Mouse (Mus musculus): ENCODE data around the gene Vsig2. TPM values are rescaled to one million over a fixed set of nuclear protein-coding genes. Genes with fewer than 3 reads are reported as not detected.

Gene Vsig2
- polyA plus RNA-seq, 1 experiment from 2014 or later: 1.1 TPM

GRCm38 (mm10) chr9:37554279-37554678 lies 15.2 kb downstream of the Vsig2 start:
- H3K27me3 ChIP-seq (replicated peaks; ENCODE audit: control insufficient read depth, insufficient read depth, low read length): peaks cover 23% of the 10 kb centered on the region
- WGBS: 94% methylated on average over 1 of the region's 1 CpGs

DNA sequence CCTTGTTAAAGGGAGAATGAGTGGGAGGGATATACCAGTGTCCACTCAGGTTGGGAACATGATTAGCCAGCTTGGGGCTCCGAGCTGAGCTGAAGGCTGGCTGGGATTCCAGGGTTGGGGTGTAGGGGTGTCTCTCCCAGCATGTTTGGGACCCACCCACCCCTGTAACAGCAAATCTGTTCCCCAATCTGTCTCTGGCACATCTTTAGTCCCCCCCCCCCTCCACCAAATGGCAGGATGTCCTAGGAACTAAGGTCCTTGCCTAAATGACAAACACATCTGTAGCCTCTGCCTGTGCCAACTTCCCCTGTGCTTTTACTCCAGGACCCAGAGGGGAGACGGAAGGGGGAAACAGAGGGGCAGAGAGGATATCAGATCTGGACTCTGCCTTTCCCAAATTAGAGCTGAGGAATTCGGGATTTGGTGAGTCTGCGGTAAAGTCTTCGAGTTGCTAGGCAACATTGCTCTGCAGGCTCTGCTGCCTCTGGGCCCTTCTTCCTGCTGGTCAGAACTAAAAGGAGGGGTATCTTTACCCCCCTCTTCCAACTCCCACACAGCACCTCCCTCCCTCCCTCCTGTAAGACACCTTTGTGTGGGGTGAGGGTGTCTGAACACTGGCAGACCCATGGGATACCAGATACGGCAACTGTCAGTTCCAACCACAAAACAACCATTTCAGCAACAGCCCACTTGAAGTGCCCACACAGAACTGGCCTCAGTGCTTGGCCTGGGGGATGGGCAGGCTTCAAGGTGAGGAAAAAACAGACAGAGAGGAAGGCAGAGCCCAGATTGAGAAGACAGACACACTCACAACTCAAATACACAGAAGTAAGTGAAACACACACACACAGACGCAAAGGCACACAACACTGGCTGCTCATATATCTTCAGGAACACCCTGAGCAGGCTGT lies 16.0 kb downstream of the Vsig2 start, which contains the start of gene Siae:
TSS of gene Siae (plus strand) at position 861 of the 911 bp plus-strand sequence.
- Histone ChIP-seq H3K27ac (ENCODE audit: low read depth, low read length) (no peak within 1 kb of the TSS), H3K9ac (ENCODE audit: low read depth, low read length) (no peak within 1 kb of the TSS), H3K36me3 (ENCODE audit: control insufficient read depth, insufficient read depth, low read length) (no peaks in the 10 kb centered on the region), H3K9me3 (ENCODE audit: control insufficient read depth, low read length) (no peaks in the 10 kb centered on the region), H3K4me2 (ENCODE audit: low read length) (no peak within 1 kb of the TSS), H3K27me3 (replicated peaks; ENCODE audit: control insufficient read depth, insufficient read depth, low read length) (peaks cover 21% of the 10 kb centered on the region), H3K4me1 (ENCODE audit: control insufficient read depth, insufficient read depth, low read depth, low read length) (peaks cover 11% of the 10 kb centered on the region), H3K4me3 (ENCODE audit: low read length) (no peak within 1 kb of the TSS)
- 28% methylated on average over 7 of the region's 7 CpGs for WGBS
- peak; percentile 34; the same call in 1 of the 2 replicates for ATAC-seq

More at GRCm38 (mm10) chr9:37554279-37554678, 15.2 kb downstream of the Vsig2 start:
- no peak for ATAC-seq
- Histone ChIP-seq H3K9ac (ENCODE audit: low read depth, low read length) (no peak overlapping the region), H3K36me3 (ENCODE audit: control insufficient read depth, insufficient read depth, low read length) (no peaks in the 10 kb centered on the region), H3K9me3 (ENCODE audit: control insufficient read depth, low read length) (no peaks in the 10 kb centered on the region), H3K4me3 (ENCODE audit: low read length) (no peak overlapping the region), H3K27ac (ENCODE audit: low read depth, low read length) (no peak overlapping the region), H3K4me2 (ENCODE audit: low read length) (no peak overlapping the region), H3K4me1 (ENCODE audit: control insufficient read depth, insufficient read depth, low read depth, low read length) (peaks cover 11% of the 10 kb centered on the region)

DNA sequence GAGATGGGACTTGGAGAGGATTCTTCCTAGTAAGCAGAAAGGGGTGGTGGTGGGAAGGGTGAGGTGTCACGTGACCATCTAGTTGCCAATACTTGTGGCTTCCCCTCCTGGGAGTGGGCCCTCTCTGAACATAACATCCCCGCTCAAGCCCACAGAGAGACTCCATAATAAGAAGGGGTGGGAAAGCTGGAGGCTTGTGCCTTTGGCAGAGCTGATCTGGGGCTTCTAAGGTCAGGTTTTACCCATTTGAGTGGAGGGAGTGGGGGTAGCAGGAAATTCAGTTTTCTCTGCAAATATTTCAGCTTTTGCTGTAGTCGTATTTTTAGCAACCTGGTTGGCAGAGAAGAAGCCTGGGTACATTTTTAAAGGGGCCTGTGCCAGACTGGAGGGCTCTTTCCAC lies 17.3 kb downstream of the Vsig2 start:
- Histone ChIP-seq H3K9ac (ENCODE audit: low read depth, low read length) (no peak overlapping the region), H3K4me2 (ENCODE audit: low read length) (no peak overlapping the region), H3K4me3 (ENCODE audit: low read length) (no peak overlapping the region), H3K4me1 (ENCODE audit: control insufficient read depth, insufficient read depth, low read depth, low read length) (peaks cover 11% of the 10 kb centered on the region), H3K27ac (ENCODE audit: low read depth, low read length) (no peak overlapping the region), H3K36me3 (ENCODE audit: control insufficient read depth, insufficient read depth, low read length) (no peaks in the 10 kb centered on the region), H3K27me3 (replicated peaks; ENCODE audit: control insufficient read depth, insufficient read depth, low read length) (peaks cover 12% of the 10 kb centered on the region), H3K9me3 (ENCODE audit: control insufficient read depth, low read length) (no peaks in the 10 kb centered on the region)
- WGBS: 69% methylated on average over 3 of the region's 3 CpGs
- no peak for ATAC-seq

GRCm38 (mm10) chr9:37560617-37561016 lies 21.6 kb downstream of the Vsig2 start:
- Histone ChIP-seq H3K27me3 (replicated peaks; ENCODE audit: control insufficient read depth, insufficient read depth, low read length) (no peaks in the 10 kb centered on the region), H3K27ac (ENCODE audit: low read depth, low read length) (no peak overlapping the region), H3K9me3 (ENCODE audit: control insufficient read depth, low read length) (no peaks in the 10 kb centered on the region), H3K9ac (ENCODE audit: low read depth, low read length) (no peak overlapping the region), H3K4me3 (ENCODE audit: low read length) (no peak overlapping the region), H3K4me1 (ENCODE audit: control insufficient read depth, insufficient read depth, low read depth, low read length) (no peaks in the 10 kb centered on the region), H3K4me2 (ENCODE audit: low read length) (no peak overlapping the region), H3K36me3 (ENCODE audit: control insufficient read depth, insufficient read depth, low read length) (no peaks in the 10 kb centered on the region)
- WGBS: 89% methylated on average over 2 of the region's 2 CpGs
- ATAC-seq: no peak

DNA sequence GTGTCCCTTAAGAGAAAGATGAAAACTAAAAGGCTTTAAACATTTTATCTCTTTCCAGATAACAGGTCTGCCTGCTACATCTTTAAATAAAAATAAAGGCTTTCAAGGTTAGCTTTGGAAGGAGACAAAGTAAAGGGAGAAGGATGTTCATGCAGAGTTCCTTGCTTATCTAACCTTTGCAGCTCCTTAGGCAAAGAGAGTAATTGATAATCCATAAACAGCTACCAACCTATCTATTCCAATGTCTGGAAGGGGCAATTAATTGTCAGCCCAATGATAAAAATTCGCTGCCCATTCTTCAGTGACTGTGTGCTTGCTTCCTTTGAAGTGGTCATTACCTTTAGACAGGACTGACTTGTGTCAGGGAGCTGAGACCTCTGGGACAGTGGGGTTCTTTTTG lies 24.8 kb downstream of the Vsig2 start:
- Histone ChIP-seq H3K27me3 (replicated peaks; ENCODE audit: control insufficient read depth, insufficient read depth, low read length) (no peaks in the 10 kb centered on the region), H3K9ac (ENCODE audit: low read depth, low read length) (no peak overlapping the region), H3K4me3 (ENCODE audit: low read length) (no peak overlapping the region), H3K4me1 (ENCODE audit: control insufficient read depth, insufficient read depth, low read depth, low read length) (peaks cover 7% of the 10 kb centered on the region), H3K4me2 (ENCODE audit: low read length) (no peak overlapping the region), H3K36me3 (ENCODE audit: control insufficient read depth, insufficient read depth, low read length) (no peaks in the 10 kb centered on the region), H3K9me3 (ENCODE audit: control insufficient read depth, low read length) (no peaks in the 10 kb centered on the region), H3K27ac (ENCODE audit: low read depth, low read length) (no peak overlapping the region)
- no peak for ATAC-seq
- 64% methylated on average over 1 of the region's 1 CpGs for WGBS

DNA sequence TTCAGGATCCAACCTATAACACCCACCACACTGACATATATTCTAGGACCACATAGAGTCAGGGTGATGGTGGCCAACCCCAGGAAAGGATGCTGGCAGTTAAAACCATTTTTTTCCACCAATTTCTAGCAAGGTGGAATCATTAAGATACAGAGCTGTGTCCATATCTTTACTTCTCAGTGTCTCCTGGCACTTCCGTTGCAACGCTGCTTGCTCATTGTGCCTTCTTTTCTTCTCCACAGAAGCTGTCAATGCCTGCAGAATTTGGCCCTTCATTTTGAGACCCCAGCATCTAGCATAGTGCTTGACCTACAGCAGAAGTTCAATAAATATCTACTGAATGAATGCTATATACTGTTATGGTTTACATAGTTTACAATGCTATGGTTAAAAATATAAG lies 28.0 kb downstream of the Vsig2 start:
- ATAC-seq: no peak
- Histone ChIP-seq H3K9ac (ENCODE audit: low read depth, low read length) (no peak overlapping the region), H3K9me3 (ENCODE audit: control insufficient read depth, low read length) (no peaks in the 10 kb centered on the region), H3K4me2 (ENCODE audit: low read length) (no peak overlapping the region), H3K4me3 (ENCODE audit: low read length) (no peak overlapping the region), H3K36me3 (ENCODE audit: control insufficient read depth, insufficient read depth, low read length) (no peaks in the 10 kb centered on the region), H3K27ac (ENCODE audit: low read depth, low read length) (no peak overlapping the region), H3K4me1 (ENCODE audit: control insufficient read depth, insufficient read depth, low read depth, low read length) (peaks cover 7% of the 10 kb centered on the region), H3K27me3 (replicated peaks; ENCODE audit: control insufficient read depth, insufficient read depth, low read length) (no peaks in the 10 kb centered on the region)
- 93% methylated on average over 2 of the region's 2 CpGs for WGBS

DNA sequence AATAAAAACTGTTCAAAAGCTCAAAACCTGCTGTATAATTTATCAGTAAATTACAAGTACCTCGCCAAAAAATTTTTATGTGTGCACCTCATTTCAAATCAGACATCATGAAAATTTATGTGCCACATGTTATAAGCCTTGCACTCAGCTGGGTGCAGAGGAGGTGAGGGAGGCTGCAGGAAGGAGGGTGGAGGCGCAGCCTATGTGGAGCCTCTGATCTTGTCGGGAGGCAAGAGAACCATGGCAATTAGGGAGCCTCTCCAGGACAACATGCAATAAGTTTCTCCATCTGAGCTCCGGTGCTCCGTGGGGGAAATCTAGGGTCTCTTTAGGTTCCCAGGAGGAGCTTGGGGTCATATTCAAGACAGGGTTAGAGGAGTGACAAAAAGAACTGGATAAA lies 28.4 kb downstream of the Vsig2 start:
- Histone ChIP-seq H3K27ac (ENCODE audit: low read depth, low read length) (no peak overlapping the region), H3K36me3 (ENCODE audit: control insufficient read depth, insufficient read depth, low read length) (no peaks in the 10 kb centered on the region), H3K9me3 (ENCODE audit: control insufficient read depth, low read length) (no peaks in the 10 kb centered on the region), H3K9ac (ENCODE audit: low read depth, low read length) (no peak overlapping the region), H3K4me1 (ENCODE audit: control insufficient read depth, insufficient read depth, low read depth, low read length) (peaks cover 7% of the 10 kb centered on the region), H3K27me3 (replicated peaks; ENCODE audit: control insufficient read depth, insufficient read depth, low read length) (no peaks in the 10 kb centered on the region), H3K4me2 (ENCODE audit: low read length) (no peak overlapping the region), H3K4me3 (ENCODE audit: low read length) (no peak overlapping the region)
- no peak for ATAC-seq
- 48% methylated on average over 5 of the region's 5 CpGs for WGBS

GRCm38 (mm10) chr9:37567892-37568604 lies 29.0 kb downstream of the Vsig2 start:
- WGBS: 27% methylated on average over 15 of the region's 15 CpGs
- ATAC-seq: peak; percentile 53
- no peak overlapping the region for H3K4me3 ChIP-seq (ENCODE audit: low read length)
- H3K4me2 ChIP-seq (ENCODE audit: low read length): peak overlapping the region; percentile 14; the same call in 1 of the 2 replicates
- H3K27ac ChIP-seq (ENCODE audit: low read depth, low read length): no peak overlapping the region
- no peaks in the 10 kb centered on the region for H3K36me3 ChIP-seq (ENCODE audit: control insufficient read depth, insufficient read depth, low read length)
- peaks cover 7% of the 10 kb centered on the region for H3K4me1 ChIP-seq (ENCODE audit: control insufficient read depth, insufficient read depth, low read depth, low read length)
- H3K27me3 ChIP-seq (replicated peaks; ENCODE audit: control insufficient read depth, insufficient read depth, low read length): no peaks in the 10 kb centered on the region
- no peak overlapping the region for H3K9ac ChIP-seq (ENCODE audit: low read depth, low read length)
- H3K9me3 ChIP-seq (ENCODE audit: control insufficient read depth, low read length): no peaks in the 10 kb centered on the region

DNA sequence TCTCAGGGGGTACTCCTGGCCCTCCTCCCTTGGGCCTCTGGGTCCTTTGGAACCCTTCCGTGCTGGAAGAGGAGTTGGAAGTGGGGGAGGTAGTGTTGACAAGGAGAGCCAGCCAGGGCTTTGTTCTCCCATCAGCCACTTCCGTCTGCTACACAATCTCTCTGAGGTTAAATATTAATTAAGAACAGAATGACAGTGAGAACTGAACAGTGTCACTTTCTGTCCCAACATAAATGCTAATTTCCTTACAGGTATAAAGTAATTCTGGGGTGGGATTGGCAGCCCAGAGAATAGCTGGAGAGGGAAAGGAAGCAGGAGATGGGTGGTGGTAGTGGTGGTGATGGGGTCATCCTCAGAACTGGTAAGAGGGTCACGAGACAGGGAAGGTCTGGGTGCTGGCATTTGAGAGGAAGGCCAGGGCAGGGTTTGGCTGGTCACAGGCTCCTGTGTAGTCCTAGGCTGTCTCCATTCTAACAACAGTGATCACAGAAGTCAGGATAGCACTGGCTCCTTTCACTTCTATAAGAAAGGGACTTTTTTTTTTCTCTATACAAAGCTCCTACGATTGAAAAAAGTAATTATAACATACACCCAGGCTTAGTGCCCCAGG lies 29.7 kb downstream of the Vsig2 start:
- H3K4me3 ChIP-seq (ENCODE audit: low read length): no peak overlapping the region
- no peaks in the 10 kb centered on the region for H3K9me3 ChIP-seq (ENCODE audit: control insufficient read depth, low read length)
- peaks cover 7% of the 10 kb centered on the region for H3K4me1 ChIP-seq (ENCODE audit: control insufficient read depth, insufficient read depth, low read depth, low read length)
- H3K27me3 ChIP-seq (replicated peaks; ENCODE audit: control insufficient read depth, insufficient read depth, low read length): no peaks in the 10 kb centered on the region
- no peak overlapping the region for H3K27ac ChIP-seq (ENCODE audit: low read depth, low read length)
- H3K9ac ChIP-seq (ENCODE audit: low read depth, low read length): no peak overlapping the region
- H3K4me2 ChIP-seq (ENCODE audit: low read length): no peak overlapping the region
- WGBS: 36% methylated on average over 4 of the region's 4 CpGs
- ATAC-seq: peak; percentile 32; the same call in 1 of the 2 replicates
- no peaks in the 10 kb centered on the region for H3K36me3 ChIP-seq (ENCODE audit: control insufficient read depth, insufficient read depth, low read length)

All from hindbrain, embryonic 16.5 days (tissue).